Mouse (Mus musculus) heart, postnatal 0 days (tissue): ENCODE results near the gene Abca7.

Experiments used
- CTCF ChIP-seq: IDR thresholded peaks from 2 replicates; pipeline ENCODE4 v1.5.1; 2016; ENCODE audit warnings: antibody characterized with exemption, control low read depth, low read depth
- EP300 ChIP-seq: IDR thresholded peaks from 2 replicates; pipeline ENCODE4 v1.6.1; 2016; ENCODE audit warnings: antibody characterized with exemption, low read depth

- TF ChIP-seq EP300 (no peak), CTCF (no peak)
Measured at GRCm38 (mm10) chr10:79946752-79947322, 49.5 kb upstream of the Abca7 start.
